Mouse (Mus musculus): ENCODE results near the gene Rxrb.
"Not testable (repeated sequence)": the region's sequence is repeated elsewhere in the genome, so short reads cannot be mapped to it uniquely, and the experiment has no call there.

Gene Rxrb

DNA sequence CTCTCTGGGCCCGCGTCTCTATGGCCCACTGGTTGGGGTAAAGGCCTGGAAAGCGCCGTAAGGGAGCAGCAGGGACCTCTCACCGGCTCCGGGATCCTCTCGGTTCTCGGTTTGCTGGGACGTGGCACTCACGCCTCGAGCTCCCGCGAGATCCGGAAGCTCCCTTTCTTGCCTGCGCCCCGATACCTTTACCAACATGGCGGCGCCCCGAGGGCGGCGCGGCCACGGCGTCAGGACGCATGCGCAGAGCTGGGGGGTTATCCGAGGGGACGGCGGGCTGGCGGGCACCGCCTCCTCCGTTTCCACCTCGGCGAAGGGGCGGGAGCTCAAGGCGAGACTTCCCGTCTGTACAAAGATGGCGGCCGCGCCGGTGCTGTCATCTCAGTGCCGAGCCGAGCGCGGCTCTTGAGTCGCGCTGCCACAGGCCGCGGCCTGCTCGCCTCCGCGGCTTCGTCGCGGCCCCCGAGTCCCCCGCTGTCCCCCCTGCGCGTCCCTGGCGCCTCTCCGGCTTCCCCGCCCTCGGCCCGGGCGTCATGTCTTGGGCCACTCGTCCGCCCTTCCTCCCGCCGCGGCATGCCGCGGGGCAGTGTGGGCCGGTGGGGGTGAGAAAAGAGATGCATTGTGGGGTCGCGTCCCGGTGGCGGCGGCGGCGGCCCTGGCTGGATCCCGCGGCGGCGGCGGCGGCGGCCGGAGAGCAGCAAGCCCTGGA is at the start of gene Rxrb, which contains the start of gene Slc39a7:
Gene Rxrb (plus strand): TSS at position 348 of the 709 bp plus-strand sequence.
Gene Slc39a7 (minus strand): TSS at position 218 of the 709 bp plus-strand sequence.
- peak; percentile 100 for DNase-seq (ENCODE audit: extremely low read depth, insufficient read length, low spot score)

DNA sequence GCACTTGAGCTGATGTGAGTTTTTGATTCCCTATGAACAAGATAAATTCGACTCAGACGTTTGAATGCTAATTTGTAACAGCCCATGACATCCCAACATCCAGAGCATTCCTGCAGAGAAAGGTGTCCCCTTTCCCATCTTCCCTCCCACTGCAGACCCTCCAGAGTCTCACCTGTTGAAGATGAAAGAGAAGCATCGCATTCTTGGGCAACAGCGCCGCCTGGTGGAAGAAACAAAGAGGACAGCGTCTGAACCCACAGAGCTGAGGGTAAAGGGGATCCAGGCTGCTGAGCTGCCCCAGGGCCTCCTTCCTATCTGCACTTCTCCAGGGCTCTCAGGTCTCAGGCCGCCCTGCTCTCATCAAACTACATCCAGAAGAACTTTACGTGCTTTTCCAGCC is 49.5 kb upstream of the Rxrb start:
- DNase-seq (ENCODE audit: extremely low read depth, insufficient read length, low spot score), result not testable (repeated sequence)

DNA sequence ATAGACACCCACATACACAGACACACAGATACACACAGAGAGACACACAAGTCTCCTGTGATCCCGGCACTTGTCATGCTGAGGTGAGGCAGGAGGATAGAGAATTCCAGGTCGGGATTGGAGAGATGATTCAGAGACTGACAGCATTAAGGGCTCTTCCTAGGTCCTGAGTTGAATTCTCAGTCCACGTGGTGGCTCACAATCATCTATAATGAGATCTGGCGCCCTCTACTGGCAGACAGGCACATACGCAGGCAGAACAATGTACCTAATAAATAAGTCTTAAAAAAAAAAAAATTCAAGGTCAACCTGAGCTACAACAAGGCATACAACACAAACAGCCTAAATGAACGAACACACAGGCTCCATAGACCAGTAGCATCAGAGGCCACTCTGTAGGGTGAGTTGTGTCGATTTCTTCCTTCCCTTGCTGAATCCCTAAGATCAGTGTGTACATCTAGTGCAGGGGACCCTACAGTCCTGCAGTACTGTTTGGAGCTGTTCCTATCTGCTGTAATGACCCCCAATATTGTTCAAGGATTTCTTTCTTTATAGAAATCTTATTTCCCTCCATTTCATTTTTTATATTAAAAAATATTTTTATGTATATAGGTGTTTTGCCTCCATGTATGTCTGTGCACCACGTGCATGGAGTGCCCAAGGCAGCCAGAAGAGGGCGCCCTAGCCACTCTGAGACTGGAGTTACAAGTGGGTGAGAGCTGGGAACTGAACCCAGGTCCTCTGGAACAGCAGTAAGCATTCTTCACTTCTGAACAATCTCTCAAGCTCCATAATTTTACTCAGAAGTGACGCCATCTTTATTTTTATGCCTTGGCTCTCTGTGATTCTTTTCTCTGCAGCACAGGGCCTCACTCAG is 39.6 kb upstream of the Rxrb start:
- peak; percentile 32 for DNase-seq (ENCODE audit: extremely low read depth, insufficient read length, low spot score)

DNA sequence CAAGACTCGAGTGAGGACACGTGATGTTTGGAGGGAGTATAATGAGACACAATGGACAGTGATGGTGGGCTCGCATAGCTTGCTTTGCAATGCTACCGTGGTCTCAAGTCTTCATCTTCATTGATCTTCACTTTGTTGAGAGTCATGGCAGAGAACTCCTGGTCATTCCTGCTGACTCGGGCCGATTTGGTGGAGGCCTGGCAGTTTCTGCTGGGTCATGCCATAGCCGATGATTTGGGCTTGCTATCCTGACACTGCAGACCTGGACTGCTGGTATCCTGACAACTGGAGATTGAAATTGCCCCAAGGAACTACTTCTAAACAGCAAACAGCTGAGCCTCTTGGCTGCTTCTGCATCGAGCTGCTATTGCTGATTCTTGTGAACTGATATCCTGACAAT is 36.7 kb upstream of the Rxrb start:
- DNase-seq (ENCODE audit: extremely low read depth, insufficient read length, low spot score), result no peak

DNA sequence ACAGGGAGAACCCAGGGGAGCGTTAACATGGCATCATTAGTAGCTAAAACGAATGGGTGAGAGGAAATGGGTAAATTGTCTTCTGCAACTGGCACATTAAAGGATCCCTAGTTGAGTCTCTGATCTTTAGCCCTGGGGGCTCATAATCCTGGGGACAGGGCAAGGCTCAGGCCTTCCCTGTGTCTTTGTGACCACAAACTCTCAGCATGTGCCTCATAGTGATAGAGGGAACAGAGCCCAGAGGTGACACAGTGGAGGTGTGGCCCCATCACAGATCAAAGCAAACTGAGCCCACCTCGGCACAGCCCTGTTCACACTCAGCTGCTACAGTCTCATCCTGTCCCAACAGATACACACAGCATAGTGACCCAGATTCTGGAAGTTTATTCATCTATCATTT is 36.0 kb upstream of the Rxrb start:
- DNase-seq (ENCODE audit: extremely low read depth, insufficient read length, low spot score), result no peak

DNA sequence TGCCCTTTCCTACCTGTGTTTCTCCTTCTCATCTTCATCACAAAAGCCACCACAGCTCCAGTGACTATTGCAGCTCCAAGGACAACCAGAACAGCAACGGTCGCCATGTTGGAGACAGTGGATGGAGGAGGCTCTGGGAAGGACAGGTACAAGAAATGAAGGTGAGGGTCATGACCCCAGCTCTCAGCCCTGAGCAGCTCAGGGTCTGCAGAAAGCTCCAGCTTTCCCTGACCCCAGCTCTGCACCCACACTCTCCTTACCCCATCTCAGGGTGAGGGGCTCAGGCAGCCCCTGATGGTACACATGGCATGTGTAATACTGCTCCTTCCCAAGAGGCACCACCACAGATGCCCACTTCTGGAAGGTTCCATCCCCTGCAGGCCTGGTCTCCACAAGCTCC is 34.6 kb upstream of the Rxrb start:
- DNase-seq (ENCODE audit: extremely low read depth, insufficient read length, low spot score), result not testable (repeated sequence)

DNA sequence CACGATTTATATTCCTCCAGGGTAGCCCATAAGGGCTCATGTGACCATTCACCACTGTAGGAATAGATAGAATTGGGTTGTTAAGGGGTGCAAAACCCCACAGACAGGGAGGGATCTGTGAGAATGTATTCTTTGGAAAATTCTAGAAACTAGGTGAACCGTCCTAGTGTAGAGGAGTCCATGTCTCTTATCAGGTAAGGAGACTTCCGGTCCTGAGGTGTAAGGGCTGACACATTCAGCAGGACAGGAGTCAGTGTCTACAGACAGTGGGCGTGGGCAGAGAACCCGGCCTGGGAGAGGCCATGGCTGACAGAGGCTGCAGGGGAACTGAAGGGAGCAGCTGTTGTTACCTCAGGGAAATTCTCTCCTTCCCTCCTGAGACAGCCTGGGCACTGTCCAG is 32.9 kb upstream of the Rxrb start:
- not testable (repeated sequence) for DNase-seq (ENCODE audit: extremely low read depth, insufficient read length, low spot score)

DNA sequence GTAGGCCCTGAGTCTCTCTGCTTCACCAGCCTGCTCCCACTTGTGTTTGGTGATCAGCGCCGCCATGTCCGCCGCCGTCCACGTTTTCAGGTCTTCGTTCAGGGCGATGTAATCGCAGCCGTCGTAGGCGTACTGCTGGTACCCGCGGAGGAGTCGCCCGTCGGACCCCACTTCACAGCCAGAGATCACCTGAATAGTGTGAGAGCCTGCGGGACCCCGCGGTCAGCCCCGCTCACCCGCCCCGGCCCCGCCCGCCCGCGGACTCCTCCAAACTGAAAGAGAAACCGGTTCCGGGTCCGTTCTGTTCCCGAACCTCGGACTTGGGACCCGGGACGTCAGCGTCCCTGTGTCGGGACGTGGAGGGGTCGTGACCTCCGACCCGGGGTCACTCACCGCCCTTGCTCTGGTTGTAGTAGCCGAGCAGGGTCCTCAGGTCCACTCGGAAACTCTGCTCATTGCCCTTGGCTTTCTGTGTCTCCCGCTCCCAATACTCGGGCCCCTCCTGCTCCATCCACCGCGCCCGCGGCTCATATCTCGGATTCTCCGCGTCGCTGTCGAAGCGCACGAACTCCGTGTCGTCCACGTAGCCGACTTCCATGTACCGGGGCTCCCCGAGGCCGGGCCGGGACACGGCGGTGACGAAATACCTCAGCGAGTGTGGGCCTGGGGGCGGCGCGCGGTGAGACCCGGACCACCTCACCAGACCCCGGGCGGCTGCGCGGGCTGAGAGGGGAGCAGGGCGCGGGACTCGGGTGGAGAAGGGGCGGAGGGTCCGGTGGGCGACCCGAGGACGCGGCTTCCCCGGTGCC is 32.1 kb upstream of the Rxrb start:
- DNase-seq (ENCODE audit: extremely low read depth, insufficient read length, low spot score), result peak; percentile 71

DNA sequence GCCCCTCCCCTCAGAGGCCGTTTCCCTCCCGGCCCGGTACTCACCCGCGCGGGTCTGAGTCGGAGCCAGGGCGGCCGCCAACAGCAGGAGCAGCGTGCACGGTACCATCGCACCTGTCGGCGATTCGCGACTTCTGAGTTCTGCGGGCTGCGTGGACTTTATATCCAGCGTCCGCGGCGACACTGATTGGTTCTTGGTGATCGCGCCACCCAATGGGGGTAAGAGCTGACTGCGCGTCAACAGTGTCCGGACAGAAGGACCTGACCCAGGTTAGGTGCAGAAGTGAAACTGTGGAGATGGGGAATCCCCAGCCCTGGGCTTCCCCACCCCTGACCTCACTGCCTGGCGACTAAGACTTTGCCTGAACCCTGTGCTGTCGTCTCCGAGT is 31.5 kb upstream of the Rxrb start, which contains the start of gene H2-K1:
Gene H2-K1 (minus strand): TSS at position 198 of the 388 bp plus-strand sequence.
- DNase-seq (ENCODE audit: extremely low read depth, insufficient read length, low spot score), result peak; percentile 90

DNA sequence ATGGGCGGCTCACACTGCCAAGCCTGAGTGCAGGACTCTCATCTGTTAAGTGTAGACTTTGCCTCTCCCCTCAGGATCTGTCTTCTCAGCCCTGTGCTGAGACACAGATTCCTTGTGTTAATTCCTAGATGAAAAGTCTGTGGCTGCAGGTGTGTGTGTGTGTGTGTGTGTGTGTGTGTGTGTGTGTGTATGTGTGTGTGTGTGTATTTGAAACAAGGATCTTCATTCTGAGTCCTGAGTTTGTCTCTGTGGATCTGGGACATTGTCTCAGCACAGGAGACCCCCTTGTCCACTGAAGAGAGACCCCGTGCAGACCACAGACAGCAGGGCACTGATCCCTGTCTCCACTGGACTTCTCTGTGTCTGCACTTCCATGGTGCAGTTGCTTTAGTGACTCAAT is 30.8 kb upstream of the Rxrb start:
- DNase-seq (ENCODE audit: extremely low read depth, insufficient read length, low spot score), result not testable (repeated sequence)

DNA sequence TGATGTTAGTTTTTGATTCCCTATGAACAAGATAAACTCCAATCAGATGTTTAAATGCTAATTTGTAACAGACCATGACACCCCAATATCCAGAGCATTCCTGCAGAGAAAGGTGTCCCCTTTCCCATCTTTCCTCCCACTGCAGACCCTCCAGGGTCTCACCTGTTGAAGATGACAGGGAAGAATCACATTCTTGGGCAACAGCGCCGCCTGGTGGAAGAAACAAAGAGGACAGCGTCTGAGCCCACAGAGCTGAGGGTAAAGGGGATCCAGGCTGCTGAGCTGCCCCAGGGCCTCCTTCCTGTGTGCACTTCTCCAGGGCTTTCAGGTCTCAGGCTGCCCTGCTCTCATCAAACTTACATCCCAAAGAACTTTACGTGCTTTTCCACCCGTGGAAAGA is 28.2 kb upstream of the Rxrb start:
- no peak for DNase-seq (ENCODE audit: extremely low read depth, insufficient read length, low spot score)

DNA sequence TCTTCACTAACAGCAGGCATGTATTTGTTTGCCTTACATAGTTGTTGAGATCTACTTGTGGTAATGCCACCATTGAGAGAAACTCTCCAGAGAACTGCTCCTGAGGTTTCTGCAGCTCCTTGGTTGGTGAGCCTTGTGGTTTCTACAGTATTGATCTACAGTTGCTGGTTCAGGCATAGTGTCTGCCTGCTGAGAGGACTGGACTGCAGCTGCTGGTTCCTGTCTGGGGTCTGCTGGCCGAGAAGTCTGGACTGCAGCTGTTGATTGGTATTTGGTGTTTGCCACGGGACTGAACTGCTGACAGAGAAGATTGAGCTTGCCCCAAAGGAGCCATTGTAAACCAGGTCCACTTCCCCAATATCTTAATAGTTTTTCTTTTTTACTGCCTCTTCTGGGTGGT is 25.0 kb upstream of the Rxrb start:
- no peak for DNase-seq (ENCODE audit: extremely low read depth, insufficient read length, low spot score)

DNA sequence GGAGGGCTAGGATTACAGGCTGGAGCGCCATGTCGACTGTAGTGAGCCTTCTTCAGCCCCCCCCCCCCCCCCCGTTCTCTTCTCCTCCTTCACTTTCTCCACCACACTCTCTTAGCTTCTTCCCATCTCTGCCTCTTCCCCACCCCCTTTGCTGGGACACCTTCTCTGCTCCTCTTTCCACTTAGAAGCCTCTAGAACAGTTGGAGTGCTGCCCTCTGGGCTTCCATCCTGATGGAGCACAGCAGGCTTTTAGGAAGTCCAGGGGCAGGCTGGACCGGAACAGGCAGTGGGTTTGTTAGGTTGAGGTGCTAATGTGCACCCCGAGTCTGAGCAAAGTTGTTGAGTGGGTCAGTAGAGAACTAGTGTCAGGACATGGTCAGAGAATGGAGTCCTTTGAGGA is 21.5 kb upstream of the Rxrb start:
- DNase-seq (ENCODE audit: extremely low read depth, insufficient read length, low spot score), result no peak

DNA sequence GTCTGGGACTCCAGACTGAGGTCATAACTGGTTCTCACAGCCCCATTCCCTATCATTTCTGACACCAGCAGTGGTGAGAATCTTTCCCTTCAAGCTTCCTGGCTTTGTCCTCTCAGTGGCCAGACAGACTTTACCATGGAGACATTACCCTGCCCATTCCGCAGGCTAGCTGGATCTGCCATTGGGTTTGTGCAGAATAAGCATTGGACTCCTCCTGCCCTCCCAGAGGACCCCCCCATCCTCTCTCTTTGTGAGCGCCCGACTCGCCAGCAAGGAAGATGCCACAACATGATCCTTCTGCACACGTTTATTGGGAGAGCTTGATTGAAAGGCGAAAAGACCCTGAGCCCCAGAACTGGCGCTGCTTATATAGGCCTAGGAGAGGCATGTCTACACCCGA is 18.2 kb upstream of the Rxrb start:
- DNase-seq (ENCODE audit: extremely low read depth, insufficient read length, low spot score), result no peak

DNA sequence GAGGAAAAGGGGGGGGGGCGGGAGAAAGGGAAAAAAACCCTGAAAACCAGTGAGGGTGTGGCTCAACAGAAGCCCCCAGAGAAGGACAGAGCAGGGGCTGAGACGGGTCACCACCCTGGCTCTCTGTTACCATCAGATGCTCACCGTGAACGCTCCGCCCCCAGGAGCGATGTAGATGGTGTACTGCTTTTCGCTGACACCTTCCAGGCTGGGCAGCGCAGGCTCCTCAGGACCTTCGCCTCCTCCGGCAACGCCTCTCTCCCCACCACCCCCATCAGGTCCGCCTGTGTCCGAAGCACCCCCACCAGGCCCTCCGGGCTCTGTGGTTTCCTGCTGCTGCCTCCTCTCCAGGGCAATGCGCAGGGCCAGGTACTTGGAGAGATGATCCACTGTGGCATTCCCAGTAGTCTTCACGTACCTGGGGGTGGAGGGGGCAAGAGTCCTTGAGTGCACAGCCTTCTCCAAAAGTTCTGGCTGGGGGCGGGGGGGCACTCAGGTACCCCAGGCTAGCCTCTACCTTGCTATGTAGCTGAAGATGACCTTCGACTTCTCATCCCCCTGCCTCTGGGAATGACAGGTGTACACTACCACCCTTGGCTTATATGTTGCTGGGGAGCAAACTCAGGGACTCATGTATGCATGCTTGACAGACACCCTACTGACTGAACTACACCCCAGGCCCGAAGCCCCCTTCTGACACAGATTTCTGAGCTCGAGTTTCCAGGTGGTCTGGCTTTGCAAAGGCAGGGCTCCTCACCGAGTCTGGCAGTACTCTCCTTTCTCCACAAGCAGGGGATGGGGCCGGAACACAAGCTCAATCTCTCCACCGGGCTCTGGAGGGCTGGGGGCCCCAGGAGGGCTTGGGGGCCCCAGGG is 9.8 kb upstream of the Rxrb start:
- DNase-seq (ENCODE audit: extremely low read depth, insufficient read length, low spot score), result peak; percentile 16

DNA sequence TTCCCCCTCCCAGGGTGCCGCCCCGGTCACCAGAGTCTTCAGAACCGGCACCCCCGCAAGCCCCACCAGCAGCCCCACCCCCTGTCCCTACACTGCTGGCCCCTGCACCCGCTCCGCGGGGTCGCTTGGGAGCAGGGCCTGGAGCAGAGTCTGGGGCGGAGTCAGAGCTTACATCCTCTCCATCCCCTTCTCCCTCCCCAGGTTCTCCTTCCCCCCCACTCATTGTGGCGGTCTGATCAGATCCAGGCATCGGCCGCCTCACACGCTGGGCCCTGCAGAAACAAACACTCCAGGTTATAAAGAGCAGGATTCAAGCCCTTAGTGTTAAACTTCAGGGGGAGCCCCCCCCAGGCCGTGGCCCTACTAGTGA is 9.2 kb upstream of the Rxrb start:
- no peak for DNase-seq (ENCODE audit: extremely low read depth, insufficient read length, low spot score)

DNA sequence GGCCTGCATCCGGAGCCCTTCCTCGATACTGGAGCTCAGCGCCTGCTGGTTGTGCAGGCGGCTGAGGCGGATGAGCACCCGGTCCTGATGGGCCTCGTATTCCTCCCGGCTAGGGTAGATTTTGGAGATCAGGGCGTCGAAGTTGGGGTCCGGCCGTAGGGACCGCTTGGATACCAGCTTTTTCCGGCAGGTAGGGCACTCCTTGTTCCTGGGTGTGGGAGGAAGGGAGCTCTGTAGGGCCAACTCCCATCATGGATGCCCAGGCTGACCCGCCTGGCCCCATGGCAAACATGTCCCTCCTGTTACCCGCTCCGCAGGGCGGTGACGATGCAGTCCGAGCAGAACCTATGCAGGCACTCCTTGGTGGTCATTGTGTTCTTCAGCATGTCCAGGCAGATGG is 8.6 kb upstream of the Rxrb start:
- DNase-seq (ENCODE audit: extremely low read depth, insufficient read length, low spot score), result peak; percentile 19

DNA sequence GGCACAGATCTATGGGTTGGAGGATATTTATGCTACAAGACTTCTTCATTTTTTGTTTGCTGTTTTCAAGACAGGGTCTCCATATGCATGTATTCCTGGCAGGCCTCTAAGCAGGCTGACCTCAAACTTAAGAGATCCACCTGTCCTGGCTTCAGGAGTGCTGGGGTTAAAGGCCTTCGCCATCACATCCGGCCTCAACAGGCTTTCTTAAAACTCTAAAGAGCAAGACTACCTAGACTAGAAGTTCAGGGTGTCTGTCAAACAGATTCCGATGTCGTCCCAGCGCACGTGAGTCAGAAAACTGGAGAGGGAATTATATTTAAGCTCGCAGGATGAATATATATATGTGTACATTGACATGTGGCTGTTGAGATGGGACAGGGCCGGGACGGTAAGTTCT is 7.9 kb upstream of the Rxrb start:
- DNase-seq (ENCODE audit: extremely low read depth, insufficient read length, low spot score), result no peak

DNA sequence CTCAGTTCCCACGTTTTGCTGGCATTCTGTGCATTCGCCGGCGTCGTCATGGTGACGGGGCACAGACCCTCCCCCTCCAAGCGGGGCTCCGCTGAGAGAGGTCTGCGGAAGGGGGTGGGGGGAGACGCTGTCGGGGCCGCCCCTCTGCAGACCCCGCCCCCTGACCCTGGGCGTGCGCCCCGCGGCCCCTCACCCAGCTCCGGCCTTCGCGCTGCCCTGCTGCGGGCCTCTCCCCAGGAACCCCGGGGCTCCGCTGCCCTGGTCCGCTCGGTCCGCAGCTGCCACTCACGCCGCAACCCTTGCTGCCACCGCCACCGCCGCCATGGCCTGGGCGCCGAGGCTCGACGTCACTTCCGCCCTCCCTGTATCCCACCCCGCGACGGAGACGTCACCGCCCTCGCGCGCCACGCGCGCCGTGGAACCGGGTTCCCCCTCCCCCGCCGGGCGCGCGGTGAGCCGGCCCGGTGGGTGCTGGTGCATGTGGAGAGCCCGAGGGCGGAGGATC is 7.2 kb upstream of the Rxrb start, which contains the start of gene Ring1:
Gene Ring1 (minus strand): TSS at position 364 of the 505 bp plus-strand sequence.
- peak; percentile 85 for DNase-seq (ENCODE audit: extremely low read depth, insufficient read length, low spot score)

Measured in 3134 (cell line).